Mouse (Mus musculus): Measurements from ENCODE around the gene Ap1b1. TPM values are rescaled to one million over a fixed set of nuclear protein-coding genes. Genes with fewer than 3 reads are reported as not detected.

Ap1b1 gene
- polyA plus RNA-seq, 1 experiment from 2014 or later = 126 TPM

DNA sequence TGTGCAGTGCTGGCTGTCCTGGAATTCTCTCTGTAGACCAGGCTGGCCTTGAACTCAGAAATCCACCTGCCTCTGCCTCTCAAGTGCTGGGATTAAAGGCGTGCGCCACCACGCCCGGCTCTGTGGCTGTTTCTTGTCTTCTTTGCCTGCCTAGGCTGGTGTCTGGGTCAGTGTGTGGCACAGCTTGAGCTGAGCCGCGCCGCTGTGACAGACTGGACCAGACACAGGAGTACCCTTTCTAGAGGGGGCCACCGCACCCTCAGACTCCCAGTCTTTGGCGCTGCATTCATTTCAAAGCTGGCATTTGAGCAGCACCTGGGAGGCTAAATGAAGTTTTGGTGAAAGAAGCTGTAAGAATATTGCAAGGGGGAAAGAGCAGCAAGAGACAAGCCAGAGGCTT lies 72.2 kb downstream of the Ap1b1 start:
- Histone ChIP-seq H3K4me2 (no peak overlapping the region), H3K27ac (ENCODE audit: low read depth, low read length) (no peak overlapping the region), H3K4me3 (ENCODE audit: low read depth, low read length) (no peak overlapping the region), H3K9ac (ENCODE audit: low read depth, low read length) (no peak overlapping the region), H3K36me3 (ENCODE audit: control insufficient read depth, insufficient read depth, low read length) (no peaks in the 10 kb centered on the region), H3K4me1 (replicated peaks; ENCODE audit: control insufficient read depth, insufficient read depth, low read length) (peaks cover 36% of the 10 kb centered on the region), H3K9me3 (ENCODE audit: control insufficient read depth, low read length) (no peaks in the 10 kb centered on the region), H3K27me3 (replicated peaks; ENCODE audit: control insufficient read depth, insufficient read depth, low read length) (peaks cover 84% of the 10 kb centered on the region)
- ATAC-seq (replicated peaks; ENCODE audit: low FRiP score) = no peak
- no peak for DNase-seq (ENCODE audit: low spot score)
- 37% methylated on average over 9 of the region's 9 CpGs for WGBS

DNA sequence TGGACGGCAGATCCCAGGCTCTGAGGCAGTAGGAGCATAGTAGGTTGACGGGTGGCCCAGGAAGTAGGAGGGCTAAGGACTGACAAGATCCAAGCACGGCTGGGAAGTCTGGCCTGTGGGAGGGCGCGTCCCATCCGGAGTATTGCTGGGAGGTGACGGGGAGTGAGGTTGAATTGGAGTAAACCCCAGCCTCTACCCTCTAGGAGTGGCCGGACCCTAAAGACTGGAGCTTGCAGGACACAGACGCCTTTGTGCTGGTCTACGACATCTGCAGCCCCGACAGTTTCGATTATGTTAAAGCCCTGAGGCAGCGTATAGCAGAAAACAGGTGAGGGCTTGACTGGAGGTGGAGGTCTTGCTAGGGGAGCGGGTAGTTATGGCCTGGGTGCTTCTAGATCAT lies 72.6 kb downstream of the Ap1b1 start:
- ATAC-seq (replicated peaks; ENCODE audit: low FRiP score) (no peak), DNase-seq (ENCODE audit: low spot score) (no peak)
- Histone ChIP-seq H3K27ac (ENCODE audit: low read depth, low read length) (no peak overlapping the region), H3K4me3 (ENCODE audit: low read depth, low read length) (no peak overlapping the region), H3K4me2 (no peak overlapping the region), H3K4me1 (replicated peaks; ENCODE audit: control insufficient read depth, insufficient read depth, low read length) (peaks cover 36% of the 10 kb centered on the region), H3K9me3 (ENCODE audit: control insufficient read depth, low read length) (no peaks in the 10 kb centered on the region), H3K36me3 (ENCODE audit: control insufficient read depth, insufficient read depth, low read length) (no peaks in the 10 kb centered on the region), H3K9ac (ENCODE audit: low read depth, low read length) (no peak overlapping the region), H3K27me3 (replicated peaks; ENCODE audit: control insufficient read depth, insufficient read depth, low read length) (peaks cover 88% of the 10 kb centered on the region)
- 30% methylated on average over 14 of the region's 14 CpGs for WGBS

DNA sequence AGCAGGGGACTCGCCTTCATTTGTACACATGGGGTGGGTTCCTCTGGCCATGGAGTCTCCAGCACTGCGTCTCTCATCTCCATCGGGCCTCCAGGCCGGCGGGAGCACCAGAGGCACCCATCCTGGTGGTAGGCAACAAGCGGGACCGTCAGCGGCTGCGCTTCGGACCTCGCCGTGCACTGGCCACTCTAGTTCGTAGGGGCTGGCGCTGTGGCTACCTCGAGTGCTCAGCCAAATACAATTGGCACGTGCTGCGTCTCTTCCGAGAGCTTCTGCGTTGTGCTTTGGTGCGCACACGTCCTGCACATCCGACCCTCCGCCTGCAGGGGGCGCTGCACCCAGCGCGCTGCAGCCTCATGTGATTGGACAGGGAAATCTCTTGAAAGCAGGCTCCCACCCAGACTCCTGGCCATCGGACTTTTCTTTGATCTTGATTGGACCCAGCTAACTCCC lies 73.1 kb downstream of the Ap1b1 start:
- WGBS = 10% methylated on average over 27 of the region's 27 CpGs

DNA sequence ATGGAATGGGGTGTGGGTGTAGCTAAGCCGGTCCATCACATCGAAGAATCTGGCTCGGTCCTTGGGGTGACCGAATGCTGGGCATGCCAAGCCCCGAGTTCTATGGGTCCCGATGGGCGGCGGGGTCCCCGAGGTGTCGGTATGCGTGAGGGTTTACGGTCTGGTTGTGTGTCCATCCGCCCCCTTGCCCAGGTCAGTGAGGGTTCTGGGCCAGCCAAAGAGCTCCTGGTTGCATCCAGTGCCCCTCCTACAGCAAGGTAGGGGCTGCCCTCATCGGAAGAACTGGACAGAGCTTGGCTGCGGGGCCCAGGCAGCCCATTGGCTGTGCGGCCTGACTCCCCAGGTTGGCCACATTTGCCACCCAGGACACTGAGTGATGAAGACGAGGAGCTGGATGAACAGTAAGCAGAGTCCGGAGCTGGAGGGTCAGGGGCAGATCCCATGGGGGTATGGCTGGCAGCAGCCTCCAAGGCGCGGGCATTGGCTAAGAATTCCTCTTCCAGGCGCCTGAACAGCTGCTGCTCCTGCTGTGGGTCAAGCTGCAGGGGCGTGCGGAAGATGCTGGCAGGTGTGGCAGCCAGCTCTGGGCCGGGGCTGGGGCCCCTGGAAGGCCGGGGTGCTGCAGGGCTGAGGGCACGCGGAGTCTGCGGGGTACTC lies 74.3 kb downstream of the Ap1b1 start:
- Histone ChIP-seq H3K4me3 (ENCODE audit: low read depth, low read length) (peak overlapping the region; percentile 42), H3K9me3 (ENCODE audit: control insufficient read depth, low read length) (no peaks in the 10 kb centered on the region), H3K4me1 (replicated peaks; ENCODE audit: control insufficient read depth, insufficient read depth, low read length) (peaks cover 36% of the 10 kb centered on the region), H3K27me3 (replicated peaks; ENCODE audit: control insufficient read depth, insufficient read depth, low read length) (peaks cover 82% of the 10 kb centered on the region), H3K27ac (ENCODE audit: low read depth, low read length) (no peak overlapping the region), H3K9ac (ENCODE audit: low read depth, low read length) (no peak overlapping the region; the same call in 1 of the 2 replicates), H3K4me2 (peak overlapping the region; percentile 71), H3K36me3 (ENCODE audit: control insufficient read depth, insufficient read depth, low read length) (no peaks in the 10 kb centered on the region)
- DNase-seq (ENCODE audit: low spot score) = no peak
- 62% methylated on average over 28 of the region's 28 CpGs for WGBS
- ATAC-seq (replicated peaks; ENCODE audit: low FRiP score) = no peak

More for the DNA sequence above, 73.1 kb downstream of the Ap1b1 start:
- Histone ChIP-seq H3K27ac (ENCODE audit: low read depth, low read length) (no peak overlapping the region), H3K4me3 (ENCODE audit: low read depth, low read length) (no peak overlapping the region), H3K27me3 (replicated peaks; ENCODE audit: control insufficient read depth, insufficient read depth, low read length) (peaks cover 89% of the 10 kb centered on the region), H3K4me2 (no peak overlapping the region), H3K36me3 (ENCODE audit: control insufficient read depth, insufficient read depth, low read length) (no peaks in the 10 kb centered on the region), H3K9me3 (ENCODE audit: control insufficient read depth, low read length) (no peaks in the 10 kb centered on the region), H3K9ac (ENCODE audit: low read depth, low read length) (no peak overlapping the region), H3K4me1 (replicated peaks; ENCODE audit: control insufficient read depth, insufficient read depth, low read length) (peaks cover 36% of the 10 kb centered on the region)
- no peak for DNase-seq (ENCODE audit: low spot score)
- no peak for ATAC-seq (replicated peaks; ENCODE audit: low FRiP score)

DNA sequence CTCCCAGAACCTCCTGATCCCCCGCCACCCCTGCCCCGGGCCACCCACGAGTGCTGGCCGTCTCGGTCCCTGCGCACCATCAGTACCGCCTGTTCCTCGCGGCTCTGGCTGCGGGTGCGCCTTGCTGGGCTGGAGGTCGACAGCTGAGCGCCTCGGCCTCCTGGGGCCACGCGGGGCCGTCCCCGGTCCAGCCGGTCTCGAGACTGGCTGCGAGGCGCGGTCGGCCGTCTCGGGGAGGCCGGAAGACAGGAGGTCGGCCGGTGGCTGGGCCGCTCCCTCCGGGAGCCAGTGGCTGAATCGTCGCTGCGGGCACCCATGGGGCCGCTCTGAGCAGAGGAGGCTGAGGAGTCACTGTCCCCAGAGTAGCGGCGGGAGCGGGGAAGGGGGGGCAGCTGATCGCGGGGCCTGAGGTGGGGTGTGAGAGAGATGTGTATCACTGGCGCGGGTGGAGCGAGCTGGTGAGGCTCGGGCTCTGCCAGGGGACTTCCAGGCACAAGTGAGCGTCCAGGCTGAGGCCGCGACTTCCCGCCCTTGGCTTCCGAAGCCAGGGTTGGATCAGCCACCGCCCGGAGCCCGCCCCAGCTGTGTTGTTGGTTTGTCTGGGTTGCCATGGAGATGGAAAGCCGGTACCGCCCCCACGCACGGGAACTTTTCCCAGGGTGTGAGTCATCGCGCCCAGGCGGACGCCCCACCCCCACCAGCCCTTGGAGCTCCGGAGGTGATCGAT lies 75.0 kb downstream of the Ap1b1 start:
- 7% methylated on average over 62 of the region's 62 CpGs for WGBS
- no peak overlapping the region for H3K27ac ChIP-seq (ENCODE audit: low read depth, low read length)
- H3K4me3 ChIP-seq (ENCODE audit: low read depth, low read length) = peak overlapping the region; percentile 42
- peak overlapping the region; percentile 71 for H3K4me2 ChIP-seq
- no peaks in the 10 kb centered on the region for H3K36me3 ChIP-seq (ENCODE audit: control insufficient read depth, insufficient read depth, low read length)
- ATAC-seq (replicated peaks; ENCODE audit: low FRiP score) (peak; percentile 10), DNase-seq (ENCODE audit: low spot score) (peak; percentile 83)
- peak overlapping the region; percentile 26 for H3K9ac ChIP-seq (ENCODE audit: low read depth, low read length)
- peaks cover 36% of the 10 kb centered on the region for H3K4me1 ChIP-seq (replicated peaks; ENCODE audit: control insufficient read depth, insufficient read depth, low read length)
- no peaks in the 10 kb centered on the region for H3K9me3 ChIP-seq (ENCODE audit: control insufficient read depth, low read length)
- H3K27me3 ChIP-seq (replicated peaks; ENCODE audit: control insufficient read depth, insufficient read depth, low read length) = peaks cover 75% of the 10 kb centered on the region

- Histone ChIP-seq H3K9ac (ENCODE audit: low read depth, low read length) (no peak overlapping the region), H3K27ac (ENCODE audit: low read depth, low read length) (no peak overlapping the region), H3K4me2 (peak overlapping the region; percentile 71), H3K4me3 (ENCODE audit: low read depth, low read length) (peak overlapping the region; percentile 42), H3K27me3 (replicated peaks; ENCODE audit: control insufficient read depth, insufficient read depth, low read length) (peaks cover 67% of the 10 kb centered on the region), H3K9me3 (ENCODE audit: control insufficient read depth, low read length) (no peaks in the 10 kb centered on the region), H3K4me1 (replicated peaks; ENCODE audit: control insufficient read depth, insufficient read depth, low read length) (peaks cover 36% of the 10 kb centered on the region), H3K36me3 (ENCODE audit: control insufficient read depth, insufficient read depth, low read length) (no peaks in the 10 kb centered on the region)
- WGBS = 33% methylated on average over 13 of the region's 13 CpGs
- no peak for DNase-seq (ENCODE audit: low spot score)
- ATAC-seq (replicated peaks; ENCODE audit: low FRiP score) = no peak
Measured at GRCm38 (mm10) chr11:5062326-5062725, 75.7 kb downstream of the Ap1b1 start.

GRCm38 (mm10) chr11:5062860-5063505 lies 76.4 kb downstream of the Ap1b1 start:
- Histone ChIP-seq H3K36me3 (ENCODE audit: control insufficient read depth, insufficient read depth, low read length) (no peaks in the 10 kb centered on the region), H3K9ac (ENCODE audit: low read depth, low read length) (no peak overlapping the region), H3K9me3 (ENCODE audit: control insufficient read depth, low read length) (no peaks in the 10 kb centered on the region), H3K4me3 (ENCODE audit: low read depth, low read length) (peak overlapping the region; percentile 19; the same call in 1 of the 2 replicates), H3K4me1 (replicated peaks; ENCODE audit: control insufficient read depth, insufficient read depth, low read length) (peaks cover 32% of the 10 kb centered on the region), H3K27ac (ENCODE audit: low read depth, low read length) (no peak overlapping the region), H3K27me3 (replicated peaks; ENCODE audit: control insufficient read depth, insufficient read depth, low read length) (peaks cover 61% of the 10 kb centered on the region), H3K4me2 (peak overlapping the region; percentile 71)
- WGBS = 68% methylated on average over 13 of the region's 13 CpGs
- ATAC-seq (replicated peaks; ENCODE audit: low FRiP score) (no peak), DNase-seq (ENCODE audit: low spot score) (no peak)

DNA sequence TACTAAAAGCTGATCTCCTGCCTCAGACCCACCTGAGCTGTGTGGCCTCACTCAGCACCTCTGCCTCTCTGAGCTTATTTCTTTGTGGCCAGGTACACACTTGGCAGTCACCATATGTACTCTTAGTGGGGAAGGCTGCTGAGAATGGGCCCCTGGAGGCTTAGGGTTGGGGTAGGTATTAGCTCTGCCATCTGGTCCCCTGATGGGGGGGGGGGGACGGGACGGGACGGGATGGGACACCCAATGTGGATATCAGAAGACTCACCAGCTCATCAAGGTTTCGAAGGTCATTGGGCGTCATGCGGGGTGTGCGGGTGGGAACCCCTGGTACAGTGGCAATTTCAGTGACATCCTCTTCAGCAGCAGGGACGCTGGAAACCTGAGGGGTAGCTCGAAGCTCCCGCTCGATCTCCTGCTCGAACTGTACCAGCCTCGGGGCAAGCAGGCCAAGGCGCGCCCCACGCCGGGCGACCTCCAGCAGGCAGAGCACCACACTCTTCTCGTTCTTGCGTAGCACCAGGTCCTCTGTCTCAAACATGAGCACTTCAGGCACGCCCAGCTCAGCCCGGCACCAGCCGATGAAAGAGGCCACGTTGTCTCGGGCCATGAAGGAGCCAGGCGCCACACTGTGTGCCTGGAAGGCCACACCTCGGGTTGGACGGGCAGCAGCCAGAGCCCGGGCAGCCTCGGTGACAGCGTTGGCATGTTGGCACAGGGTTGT lies 77.1 kb downstream of the Ap1b1 start:
- H3K27ac ChIP-seq (ENCODE audit: low read depth, low read length) = no peak overlapping the region
- peak overlapping the region; percentile 59; the same call in 1 of the 2 replicates for H3K9ac ChIP-seq (ENCODE audit: low read depth, low read length)
- no peak for ATAC-seq (replicated peaks; ENCODE audit: low FRiP score)
- no peak for DNase-seq (ENCODE audit: low spot score)
- peaks cover 28% of the 10 kb centered on the region for H3K4me1 ChIP-seq (replicated peaks; ENCODE audit: control insufficient read depth, insufficient read depth, low read length)
- H3K27me3 ChIP-seq (replicated peaks; ENCODE audit: control insufficient read depth, insufficient read depth, low read length) = peaks cover 54% of the 10 kb centered on the region
- no peaks in the 10 kb centered on the region for H3K9me3 ChIP-seq (ENCODE audit: control insufficient read depth, low read length)
- H3K36me3 ChIP-seq (ENCODE audit: control insufficient read depth, insufficient read depth, low read length) = peaks cover under 1% of the 10 kb centered on the region; the same call in 1 of the 2 replicates
- 59% methylated on average over 31 of the region's 31 CpGs for WGBS
- H3K4me2 ChIP-seq = peak overlapping the region; percentile 73
- peak overlapping the region; percentile 55 for H3K4me3 ChIP-seq (ENCODE audit: low read depth, low read length)
